Mouse (Mus musculus) C2C12 (cell line): ENCODE measurements around the gene Nop14.

Source experiments
- CEBPB ChIP-seq: IDR thresholded peaks from one replicate; pipeline ENCODE4 v1.6.1; 2011; ENCODE audit warnings: low read depth, mild to moderate bottlenecking, control low read depth, moderate library complexity
- CTCF ChIP-seq: IDR thresholded peaks from one replicate; pipeline ENCODE4 v1.5.1; 2011; ENCODE audit not compliant: control insufficient read depth, insufficient read depth, insufficient read length
- FOSL1 ChIP-seq: IDR thresholded peaks from one replicate; pipeline ENCODE4 v1.8.0; 2011; ENCODE audit warnings: mild to moderate bottlenecking, low read length; ENCODE audit not compliant: poor library complexity, insufficient read depth, severe bottlenecking
- MAX ChIP-seq: IDR thresholded peaks from one replicate; pipeline ENCODE4 v1.6.1; 2011; ENCODE audit warnings: mild to moderate bottlenecking, control low read depth
- MYOD1 ChIP-seq: IDR thresholded peaks from one replicate; pipeline ENCODE4 v1.6.1; 2011; ENCODE audit warnings: low read depth; ENCODE audit not compliant: control insufficient read depth, insufficient read length
- MYOG ChIP-seq: IDR thresholded peaks from one replicate; pipeline ENCODE4 v1.6.1; 2011; ENCODE audit not compliant: control insufficient read depth, insufficient read length; ENCODE audit errors: extremely low read depth
- USF1 ChIP-seq: IDR thresholded peaks from one replicate; pipeline ENCODE4 v1.6.1; 2011; ENCODE audit warnings: low read depth, mild to moderate bottlenecking, control low read depth, moderate library complexity

DNA sequence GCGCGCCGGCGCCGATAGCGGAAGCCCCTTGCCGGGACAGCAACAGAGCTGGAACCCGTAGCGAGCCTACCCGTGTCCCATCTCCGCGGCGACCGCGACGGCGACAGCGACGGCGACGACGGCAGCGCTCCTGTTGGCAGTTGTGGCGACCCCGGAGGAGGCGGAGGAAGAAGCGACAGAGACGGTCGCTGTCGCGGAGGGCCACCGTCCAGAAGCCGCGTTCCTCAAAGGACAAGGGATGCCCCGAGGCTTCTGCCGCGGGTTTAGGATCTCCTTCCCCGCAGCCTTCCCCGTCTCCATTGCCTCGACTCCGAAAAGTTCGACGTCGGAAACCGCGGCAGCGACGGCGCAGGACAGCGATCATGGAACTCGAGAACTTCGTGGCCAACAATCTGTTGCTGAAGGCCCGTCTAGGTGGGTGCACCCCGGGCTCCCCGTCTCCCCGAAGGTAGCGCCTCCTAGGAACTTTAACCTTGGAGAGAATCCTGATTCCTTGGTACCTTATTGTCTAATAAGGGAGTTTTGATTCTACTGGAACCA is 713 bp upstream of the Nop14 start:
- no peak for TF ChIP-seq CTCF
- TF ChIP-seq MAX: no peak
- TF ChIP-seq MYOG: no peak
- TF ChIP-seq CEBPB: no peak
- no peak for TF ChIP-seq FOSL1
- no peak for TF ChIP-seq USF1
- TF ChIP-seq MYOD1: no peak
